Mouse (Mus musculus) embryo, embryonic 10 days (tissue): Measurements from ENCODE around the gene Dennd4a.

Source experiments
- DNase-seq: peaks from one replicate; pipeline ENCODE4 v3.0.0-alpha.2; 2015; ENCODE audit warnings: low spot score

Dennd4a gene

GRCm38 (mm10) chr9:64790673-64791660 lies 20.2 kb upstream of the Dennd4a start:
- no peak for DNase-seq

GRCm38 (mm10) chr9:64791676-64792075 lies 19.5 kb upstream of the Dennd4a start:
- no peak for DNase-seq

GRCm38 (mm10) chr9:64792379-64793274 lies 18.5 kb upstream of the Dennd4a start:
- DNase-seq, result no peak

- DNase-seq, result no peak
Observed at GRCm38 (mm10) chr9:64793275-64793590, 17.9 kb upstream of the Dennd4a start.

- DNase-seq, result no peak
Observed at GRCm38 (mm10) chr9:64793794-64794193, 17.3 kb upstream of the Dennd4a start.

- no peak for DNase-seq
Observed at GRCm38 (mm10) chr9:64794448-64795420, 16.4 kb upstream of the Dennd4a start.

- DNase-seq, result no peak
Observed at GRCm38 (mm10) chr9:64795846-64796615, 15.1 kb upstream of the Dennd4a start.

GRCm38 (mm10) chr9:64797392-64797791 lies 13.7 kb upstream of the Dennd4a start:
- DNase-seq, result no peak

GRCm38 (mm10) chr9:64798099-64798498 lies 13.0 kb upstream of the Dennd4a start:
- no peak for DNase-seq

GRCm38 (mm10) chr9:64798859-64799258 lies 12.3 kb upstream of the Dennd4a start:
- DNase-seq, result no peak

GRCm38 (mm10) chr9:64799504-64799903 lies 11.6 kb upstream of the Dennd4a start:
- no peak for DNase-seq

GRCm38 (mm10) chr9:64802561-64802960 lies 8.6 kb upstream of the Dennd4a start:
- DNase-seq, result no peak

- no peak for DNase-seq
Observed at GRCm38 (mm10) chr9:64803373-64804214, 7.5 kb upstream of the Dennd4a start.

GRCm38 (mm10) chr9:64805875-64806274 lies 5.3 kb upstream of the Dennd4a start:
- no peak for DNase-seq

GRCm38 (mm10) chr9:64806335-64807060 lies 4.6 kb upstream of the Dennd4a start:
- DNase-seq, result no peak

GRCm38 (mm10) chr9:64807061-64807808 lies 3.9 kb upstream of the Dennd4a start:
- DNase-seq, result no peak

GRCm38 (mm10) chr9:64809851-64810250 lies 1.3 kb upstream of the Dennd4a start:
- DNase-seq, result no peak
